Mouse (Mus musculus): ENCODE data around the gene Cib3. TPM values are rescaled to one million over a fixed set of nuclear protein-coding genes. Genes with fewer than 3 reads are reported as not detected.

The Cib3 gene
- total RNA-seq, 2 experiments from 2014 or later: not detected

Other genes starting within 250 kb of the Cib3 start
- gene Cyp4f18, start 203.2 kb downstream of the Cib3 start, total RNA-seq (2021): not detected
- not detected for gene Olfr372, start 171.6 kb downstream of the Cib3 start, total RNA-seq (2021)
- gene Olfr373, start 129.7 kb downstream of the Cib3 start, total RNA-seq (2021): not detected
- gene Olfr374, start 105.8 kb downstream of the Cib3 start, total RNA-seq (2021): not detected
- gene Tpm4, start 77.9 kb downstream of the Cib3 start, total RNA-seq (2021): 10 to 100 TPM; 22.7 to 31.6 TPM
- gene Rab8a, start 51.6 kb downstream of the Cib3 start, total RNA-seq (2021): 10 to 100 TPM; 27.8 to 39.9 TPM
- gene Hsh2d, start 23.2 kb downstream of the Cib3 start, total RNA-seq (2021): not detected
- not detected for gene Gm11034, start 799 bp upstream of the Cib3 start, total RNA-seq (2021)
- gene Fam32a, start 6.9 kb upstream of the Cib3 start, total RNA-seq (2021): 10 to 100 TPM; 57.9 to 58.0 TPM
- 10 to 100 TPM; 80.1 to 80.6 TPM for gene Ap1m1, start 27.2 kb upstream of the Cib3 start, total RNA-seq (2021)
- 1 to 10 TPM; 2.8 to 4.2 TPM for gene Gm10282, start 92.4 kb upstream of the Cib3 start, total RNA-seq (2021)
- gene Klf2, start 106.2 kb upstream of the Cib3 start, total RNA-seq (2021): 10 to 100 TPM; 15.2 to 23.6 TPM
- gene Eps15l1, start 208.6 kb upstream of the Cib3 start, total RNA-seq (2021): 10 to 100 TPM; 62.2 to 63.4 TPM
- gene Calr3, start 231.0 kb upstream of the Cib3 start, total RNA-seq (2021): 1 to 10 TPM; 1.0 to 1.1 TPM
- 1 to 10 TPM; 9.2 to 9.5 TPM for gene 1700030K09Rik, start 231.0 kb upstream of the Cib3 start, total RNA-seq (2021)